Mouse (Mus musculus): ENCODE results near the gene Lrrc36.

DNA sequence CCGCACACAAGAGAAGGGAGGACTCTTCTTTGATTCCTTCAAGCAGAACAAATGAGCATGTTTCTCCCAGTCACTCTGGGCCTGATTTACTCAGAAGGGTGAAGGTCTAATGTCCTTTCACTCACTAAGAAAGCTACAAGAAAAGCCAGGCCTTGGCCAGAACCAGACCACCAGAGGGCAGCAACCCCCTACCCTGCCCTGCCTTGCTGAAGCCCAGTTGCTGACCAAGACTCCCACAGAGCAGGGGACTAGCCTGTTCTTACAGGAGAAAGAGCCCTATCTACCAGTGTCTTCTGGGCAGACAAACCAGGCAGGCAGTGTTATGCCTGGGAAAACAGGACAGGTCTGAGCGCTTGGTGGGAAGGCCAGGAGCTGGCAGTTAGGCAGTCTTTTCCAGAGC lies 71.0 kb downstream of the Lrrc36 start:
- peak; percentile 65 for TF ChIP-seq CTCF (conservative IDR thresholded peaks at IDR 0.05; ENCODE audit: low read length)
- no peak for TF ChIP-seq POU5F1 (IDR thresholded peaks at IDR 0.05; ENCODE audit: borderline replicate concordance, low read length)

Measured in E14TG2a.4 (cell line).